Mouse (Mus musculus) sigmoid colon, adult 10 weeks (tissue): ENCODE results near the gene Fam120c. TPM values are rescaled to one million over a fixed set of nuclear protein-coding genes. Genes with fewer than 3 reads are reported as not detected.

Source experiments
- polyA plus RNA-seq: library from polyadenylated mRNA; stranded (reverse); fragments of 350-450 nt; fragmentation: Illumina TruSeq; extraction: RNeasy Lipid Tissue Mini Kit (QIAGEN cat#74804); gene quantifications from one replicate; pipeline ENCODE4 v1.2.3, GENCODE M21; 2014; ENCODE audit warnings: low read depth, low replicate concordance

Gene Fam120c
- polyA plus RNA-seq = 11.9 TPM

DNA sequence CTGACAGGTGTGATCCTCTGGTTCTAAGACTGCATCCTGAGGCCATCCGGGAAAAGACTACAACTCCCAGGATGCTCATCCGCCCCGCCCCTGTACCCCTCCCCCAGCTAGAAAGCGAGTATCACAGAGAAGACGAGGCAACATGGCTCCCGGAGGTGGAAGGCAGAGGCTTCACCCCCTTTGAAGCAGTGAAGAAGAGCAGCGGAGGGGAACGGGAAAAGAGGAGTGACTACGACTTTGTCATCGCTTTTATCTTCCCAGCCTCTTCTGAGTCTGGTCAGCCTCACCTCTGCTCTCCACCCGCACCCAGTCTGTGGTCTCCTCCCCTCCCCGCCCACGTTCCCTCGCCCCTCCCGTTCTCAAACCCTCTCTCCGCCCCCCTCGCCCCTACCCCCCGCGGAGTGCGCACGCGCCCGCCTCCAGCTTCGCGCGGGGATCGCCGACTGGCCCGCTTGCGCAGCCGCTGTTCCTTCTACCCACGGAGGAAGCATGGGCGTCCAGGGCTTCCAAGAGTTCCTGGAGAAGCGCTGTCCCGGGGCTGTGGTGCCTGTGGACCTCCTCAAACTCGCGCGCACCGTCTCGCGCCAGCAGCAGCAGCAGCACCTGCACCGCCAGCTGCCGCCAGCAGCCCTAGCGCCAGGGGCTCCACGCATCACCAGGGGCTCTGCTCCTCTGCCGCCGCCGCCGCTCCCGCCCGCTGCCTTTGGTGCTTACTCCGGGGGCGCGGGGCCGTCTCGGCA, at the start of gene Fam120c:
Fam120c (plus strand) TSS at position 415 of the 740 bp plus-strand sequence.

DNA sequence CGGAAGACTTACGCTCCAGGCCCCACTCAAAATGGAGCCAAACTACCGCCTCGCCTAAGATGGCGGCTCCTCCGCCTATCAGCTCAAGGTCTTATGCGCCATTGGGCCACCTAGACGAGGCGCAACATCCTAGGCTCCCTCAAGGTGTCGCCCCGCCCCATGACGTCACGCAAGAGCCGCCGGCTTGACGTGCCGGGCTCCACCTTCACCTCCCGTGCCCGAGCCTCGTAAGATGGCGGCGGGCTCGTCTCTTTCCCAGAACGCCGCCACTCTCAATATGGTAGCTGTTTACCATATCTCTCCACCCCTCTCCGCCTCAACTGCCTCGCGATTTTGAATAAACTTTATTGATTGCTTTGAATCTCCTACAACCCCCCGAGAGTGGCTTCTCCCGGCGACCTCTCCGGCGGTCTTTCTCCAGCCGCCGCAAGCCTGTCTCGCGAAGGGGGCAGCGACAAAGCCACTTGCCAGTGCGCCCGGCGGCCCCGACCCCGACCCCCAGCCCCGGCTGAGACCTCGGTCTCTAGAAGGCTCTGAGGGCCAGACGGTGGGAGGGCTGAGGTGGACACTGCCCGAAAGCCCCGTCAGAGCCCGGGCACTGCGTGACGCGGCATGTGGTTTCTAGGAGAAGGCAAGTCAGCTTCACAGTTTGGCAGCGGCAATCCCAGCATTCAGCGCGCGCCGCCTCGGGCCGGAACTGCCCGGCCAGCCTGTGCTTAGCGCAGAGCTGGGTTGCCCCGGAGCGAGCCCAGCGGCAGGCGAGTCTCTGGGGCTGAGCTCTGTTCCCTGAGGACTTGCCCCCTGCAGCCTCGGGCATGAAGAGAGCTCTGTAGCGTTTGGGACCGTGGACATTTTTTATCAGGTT, 176.7 kb downstream of the Fam120c start, which contains the start of gene Phf8:
Phf8 (plus strand) TSS at position 215 of the 865 bp plus-strand sequence.

Other genes starting within 250 kb of the Fam120c start
- 17.4 TPM for gene Tsr2, start 247.6 kb upstream of the Fam120c start, polyA plus RNA-seq
- 0.79 TPM for gene Wnk3, start 146.1 kb upstream of the Fam120c start, polyA plus RNA-seq
- gene Phf8, start 176.5 kb downstream of the Fam120c start, polyA plus RNA-seq = 51.1 TPM